Mouse (Mus musculus): ENCODE data around the gene Klhdc7b. TPM values are rescaled to one million over a fixed set of nuclear protein-coding genes. Genes with fewer than 3 reads are reported as not detected.
A peak's percentile ranks its signal among the peaks of the same experiment; 100 is the strongest.

Klhdc7b gene
- polyA plus RNA-seq, 1 experiment, result not detected

DNA sequence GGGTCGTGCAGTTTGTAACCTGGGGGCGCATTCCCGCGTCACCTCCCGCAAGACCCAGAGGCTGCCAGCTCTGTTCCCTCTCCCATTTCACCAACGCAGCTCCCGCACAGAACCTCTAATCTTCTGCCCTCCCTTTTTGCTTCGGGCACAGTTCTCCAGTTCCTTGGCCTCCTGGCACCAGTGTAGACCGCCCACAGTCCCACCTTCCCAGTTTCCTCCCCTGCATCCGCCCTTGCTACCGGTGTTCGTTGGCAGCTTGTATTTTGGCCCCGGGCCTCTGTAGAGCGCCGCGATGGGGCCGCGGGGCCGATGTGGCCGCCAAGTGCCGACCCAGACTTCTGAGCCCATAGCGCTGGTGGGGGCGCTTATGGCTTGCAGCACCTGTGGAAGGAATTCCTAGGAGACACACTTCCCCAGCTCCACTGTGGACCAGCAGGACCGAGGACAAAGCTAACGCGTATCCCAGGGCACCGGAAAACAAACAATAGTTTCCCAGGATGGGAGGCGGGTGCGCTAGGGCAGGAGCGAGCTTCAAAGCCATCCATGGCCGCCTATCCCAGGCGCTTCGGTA lies 5.8 kb upstream of the Klhdc7b start, which contains the start of gene Odf3b:
TSS of gene Odf3b (minus strand) at position 452 of the 571 bp plus-strand sequence.
- WGBS, result under 1% methylated on average over 33 of the region's 33 CpGs
- 0 out of 2 replicates have a peak, but pooled peaks cover 3% of the 10 kb centered on the region for H3K4me1 ChIP-seq (ENCODE audit: control insufficient read depth, insufficient read depth, low read length)
- no peaks in the 10 kb centered on the region for H3K36me3 ChIP-seq (ENCODE audit: control insufficient read depth, insufficient read depth, low read length)
- no peaks in the 10 kb centered on the region for H3K27me3 ChIP-seq (replicated peaks; ENCODE audit: control insufficient read depth, insufficient read depth, low read length)
- DNase-seq, result peak; percentile 61
- H3K4me3 ChIP-seq (ENCODE audit: insufficient read depth, low read depth, low read length), result peak within 1 kb of the TSS; percentile 44
- H3K27ac ChIP-seq (ENCODE audit: insufficient read depth, low read depth, low read length), result no peak within 1 kb of the TSS
- TF ChIP-seq CTCF (conservative IDR thresholded peaks at IDR 0.05; ENCODE audit: insufficient read depth, insufficient read length, low read depth, low read length), result no peak
- TF ChIP-seq POLR2A (IDR thresholded peaks at IDR 0.05; ENCODE audit: low read depth, low read length), result no peak

- DNase-seq, result peak; percentile 16
- Histone ChIP-seq H3K4me1 (ENCODE audit: control insufficient read depth, insufficient read depth, low read length) (no peaks in the 10 kb centered on the region), H3K36me3 (ENCODE audit: control insufficient read depth, insufficient read depth, low read length) (no peaks in the 10 kb centered on the region), H3K27me3 (replicated peaks; ENCODE audit: control insufficient read depth, insufficient read depth, low read length) (no peaks in the 10 kb centered on the region), H3K4me3 (ENCODE audit: insufficient read depth, low read depth, low read length) (peak overlapping the region; percentile 44; the same call in 1 of the 2 replicates), H3K27ac (ENCODE audit: insufficient read depth, low read depth, low read length) (no peak overlapping the region)
- TF ChIP-seq CTCF (conservative IDR thresholded peaks at IDR 0.05; ENCODE audit: insufficient read depth, insufficient read length, low read depth, low read length), result no peak
- TF ChIP-seq POLR2A (IDR thresholded peaks at IDR 0.05; ENCODE audit: low read depth, low read length), result no peak
- 22% methylated on average over 10 of the region's 10 CpGs for WGBS
Observed at GRCm38 (mm10) chr15:89379429-89379828, 5.3 kb upstream of the Klhdc7b start.

DNA sequence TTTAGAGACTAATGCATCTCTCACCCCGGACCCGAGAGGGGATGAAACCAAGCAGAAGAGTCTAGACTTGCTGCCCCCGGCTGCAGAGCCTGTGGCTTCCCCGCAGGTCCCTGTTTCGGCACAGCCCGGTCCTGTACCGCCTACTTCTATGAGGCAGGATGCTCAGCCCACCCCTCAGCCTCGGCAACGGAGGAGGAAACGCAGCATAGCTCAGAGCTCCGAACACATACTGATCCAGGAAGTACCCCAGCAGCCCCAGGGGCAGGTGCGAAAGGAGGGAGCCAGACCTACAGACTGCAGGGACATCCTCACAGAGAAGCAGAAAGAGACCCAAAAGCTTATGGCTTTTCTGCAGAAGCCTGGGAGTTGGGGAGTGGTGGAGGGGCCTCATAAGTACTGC lies 2.4 kb downstream of the Klhdc7b start:
- TF ChIP-seq POLR2A (IDR thresholded peaks at IDR 0.05; ENCODE audit: low read depth, low read length) (no peak), CTCF (conservative IDR thresholded peaks at IDR 0.05; ENCODE audit: insufficient read depth, insufficient read length, low read depth, low read length) (no peak)
- H3K4me3 ChIP-seq (ENCODE audit: insufficient read depth, low read depth, low read length), result no peak overlapping the region
- H3K27ac ChIP-seq (ENCODE audit: insufficient read depth, low read depth, low read length), result no peak overlapping the region
- H3K36me3 ChIP-seq (ENCODE audit: control insufficient read depth, insufficient read depth, low read length), result no peaks in the 10 kb centered on the region
- no peaks in the 10 kb centered on the region for H3K27me3 ChIP-seq (replicated peaks; ENCODE audit: control insufficient read depth, insufficient read depth, low read length)
- 44% methylated on average over 12 of the region's 12 CpGs for WGBS
- no peak for DNase-seq
- H3K4me1 ChIP-seq (ENCODE audit: control insufficient read depth, insufficient read depth, low read length), result no peaks in the 10 kb centered on the region

GRCm38 (mm10) chr15:89390081-89390480 lies 5.4 kb downstream of the Klhdc7b start:
- H3K36me3 ChIP-seq (ENCODE audit: control insufficient read depth, insufficient read depth, low read length), result no peaks in the 10 kb centered on the region
- no peaks in the 10 kb centered on the region for H3K27me3 ChIP-seq (replicated peaks; ENCODE audit: control insufficient read depth, insufficient read depth, low read length)
- DNase-seq, result no peak
- no peak overlapping the region for H3K4me3 ChIP-seq (ENCODE audit: insufficient read depth, low read depth, low read length)
- WGBS, result 94% methylated on average over 10 of the region's 10 CpGs
- TF ChIP-seq CTCF (conservative IDR thresholded peaks at IDR 0.05; ENCODE audit: insufficient read depth, insufficient read length, low read depth, low read length), result no peak
- no peak for TF ChIP-seq POLR2A (IDR thresholded peaks at IDR 0.05; ENCODE audit: low read depth, low read length)
- H3K4me1 ChIP-seq (ENCODE audit: control insufficient read depth, insufficient read depth, low read length), result no peaks in the 10 kb centered on the region
- no peak overlapping the region for H3K27ac ChIP-seq (ENCODE audit: insufficient read depth, low read depth, low read length)

DNA sequence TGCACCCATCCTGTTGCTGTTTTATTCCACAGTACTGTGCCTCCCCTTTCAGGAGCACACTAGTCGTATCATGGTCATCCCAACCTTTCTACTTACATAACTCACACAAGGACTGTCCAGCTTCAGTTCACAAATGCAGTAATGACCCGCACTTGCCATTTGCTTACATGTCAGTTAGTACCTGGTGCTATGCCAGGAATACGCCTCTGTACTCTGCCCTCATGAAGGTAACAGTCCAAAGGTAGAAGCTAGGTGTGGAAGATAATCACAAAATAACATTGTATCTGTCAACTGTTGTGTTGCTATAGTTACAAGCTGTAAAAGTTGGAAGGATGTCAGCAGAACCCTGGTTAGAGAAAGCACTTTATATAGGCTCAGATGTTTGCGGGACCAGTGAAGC lies 12.2 kb downstream of the Klhdc7b start:
- no peaks in the 10 kb centered on the region for H3K4me1 ChIP-seq (ENCODE audit: control insufficient read depth, insufficient read depth, low read length)
- DNase-seq, result peak; percentile 78
- no peak for TF ChIP-seq CTCF (conservative IDR thresholded peaks at IDR 0.05; ENCODE audit: insufficient read depth, insufficient read length, low read depth, low read length)
- no peak for TF ChIP-seq POLR2A (IDR thresholded peaks at IDR 0.05; ENCODE audit: low read depth, low read length)
- 60% methylated on average over 4 of the region's 4 CpGs for WGBS
- H3K4me3 ChIP-seq (ENCODE audit: insufficient read depth, low read depth, low read length), result no peak overlapping the region
- H3K27ac ChIP-seq (ENCODE audit: insufficient read depth, low read depth, low read length), result no peak overlapping the region
- no peaks in the 10 kb centered on the region for H3K36me3 ChIP-seq (ENCODE audit: control insufficient read depth, insufficient read depth, low read length)
- no peaks in the 10 kb centered on the region for H3K27me3 ChIP-seq (replicated peaks; ENCODE audit: control insufficient read depth, insufficient read depth, low read length)

DNA sequence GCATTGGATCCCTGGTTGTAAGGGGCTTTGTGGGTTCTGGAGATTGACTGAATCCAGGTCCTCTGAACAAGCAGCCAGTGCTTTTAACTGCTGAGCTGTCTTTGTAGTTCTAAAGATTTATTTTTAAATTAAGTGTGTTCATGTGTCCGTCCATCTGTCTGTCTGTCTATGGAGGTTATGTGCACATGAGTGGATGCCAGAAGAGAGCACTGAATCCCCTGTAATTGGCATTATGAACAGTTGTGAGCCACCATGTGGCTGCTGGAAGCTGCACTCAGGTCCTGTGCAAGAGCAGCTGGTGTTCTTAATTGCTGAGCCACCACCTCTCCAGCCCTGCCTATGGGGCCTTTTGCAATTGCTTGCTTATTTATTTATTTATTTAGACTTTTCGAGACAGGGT lies 13.4 kb downstream of the Klhdc7b start:
- no peak for DNase-seq
- WGBS, result 84% methylated on average over 2 of the region's 2 CpGs
- Histone ChIP-seq H3K4me1 (ENCODE audit: control insufficient read depth, insufficient read depth, low read length) (no peaks in the 10 kb centered on the region), H3K4me3 (ENCODE audit: insufficient read depth, low read depth, low read length) (no peak overlapping the region), H3K27me3 (replicated peaks; ENCODE audit: control insufficient read depth, insufficient read depth, low read length) (no peaks in the 10 kb centered on the region), H3K36me3 (ENCODE audit: control insufficient read depth, insufficient read depth, low read length) (no peaks in the 10 kb centered on the region), H3K27ac (ENCODE audit: insufficient read depth, low read depth, low read length) (no peak overlapping the region)
- no peak for TF ChIP-seq POLR2A (IDR thresholded peaks at IDR 0.05; ENCODE audit: low read depth, low read length)
- no peak for TF ChIP-seq CTCF (conservative IDR thresholded peaks at IDR 0.05; ENCODE audit: insufficient read depth, insufficient read length, low read depth, low read length)

- Histone ChIP-seq H3K36me3 (ENCODE audit: control insufficient read depth, insufficient read depth, low read length) (no peaks in the 10 kb centered on the region), H3K4me3 (ENCODE audit: insufficient read depth, low read depth, low read length) (no peak overlapping the region), H3K4me1 (ENCODE audit: control insufficient read depth, insufficient read depth, low read length) (no peaks in the 10 kb centered on the region), H3K27ac (ENCODE audit: insufficient read depth, low read depth, low read length) (no peak overlapping the region), H3K27me3 (replicated peaks; ENCODE audit: control insufficient read depth, insufficient read depth, low read length) (no peaks in the 10 kb centered on the region)
- no peak for TF ChIP-seq CTCF (conservative IDR thresholded peaks at IDR 0.05; ENCODE audit: insufficient read depth, insufficient read length, low read depth, low read length)
- no peak for TF ChIP-seq POLR2A (IDR thresholded peaks at IDR 0.05; ENCODE audit: low read depth, low read length)
- DNase-seq, result no peak
- WGBS, result 69% methylated on average over 1 of the region's 1 CpGs
Observed at GRCm38 (mm10) chr15:89399716-89400115, 15.0 kb downstream of the Klhdc7b start.

Measured in kidney, adult 2 months (tissue).